Mouse (Mus musculus) c-Kit-positive CD71-positive TER-119-positive erythroid progenitor cells, embryonic 14.5 days (primary cell): ENCODE results near the gene Rbm6.
A peak's percentile ranks its signal among the peaks of the same experiment; 100 is the strongest.

Source experiments
- DNase-seq: peaks from one replicate; pipeline ENCODE4 v3.0.0-alpha.2; 2013; ENCODE audit warnings: low spot score

Rbm6 gene

DNA sequence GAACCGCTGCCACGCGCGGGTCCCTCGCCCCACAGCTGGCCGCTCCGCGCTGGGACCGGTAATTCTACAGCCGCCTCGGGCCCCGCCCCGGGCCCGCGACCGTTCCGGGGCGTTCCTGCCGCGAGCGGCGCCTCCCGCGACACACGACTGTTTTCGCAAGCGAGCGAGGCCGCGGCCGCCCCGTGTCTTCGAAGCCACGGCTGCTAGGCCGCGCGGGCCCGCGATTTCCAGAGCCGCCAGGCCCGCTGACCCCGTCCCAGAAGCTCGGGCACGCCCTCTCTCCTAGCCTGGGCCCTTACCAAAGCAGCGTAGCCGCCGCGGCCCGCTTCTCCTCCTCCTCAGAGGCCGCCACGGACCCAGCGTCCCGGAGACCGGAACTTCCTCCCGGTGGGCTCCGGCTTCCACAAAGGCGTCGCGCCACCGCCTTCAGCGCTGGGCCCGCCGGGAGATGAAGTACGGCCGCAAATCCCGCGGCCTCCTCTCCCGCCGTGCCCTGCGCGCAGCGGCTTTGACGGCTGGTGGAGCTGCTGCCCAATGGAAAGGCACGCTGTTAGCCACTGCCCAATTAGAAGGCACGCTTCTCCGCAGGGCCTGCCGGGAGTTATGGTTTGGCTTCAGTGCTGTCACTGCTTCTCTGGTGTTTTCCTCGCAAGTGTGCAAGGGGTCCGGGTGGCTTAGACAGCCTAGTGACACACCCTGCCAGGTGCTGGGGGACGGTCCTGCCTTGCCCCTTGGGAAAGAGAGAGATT lies 513 bp downstream of the Rbm6 start:
- peak; percentile 93 for DNase-seq

GRCm38 (mm10) chr9:107866081-107866480 lies 7.0 kb downstream of the Rbm6 start:
- no peak for DNase-seq

GRCm38 (mm10) chr9:107864493-107864892 lies 8.5 kb downstream of the Rbm6 start:
- DNase-seq = no peak

- DNase-seq = peak; percentile 7
Measured at GRCm38 (mm10) chr9:107858343-107858742, 14.7 kb downstream of the Rbm6 start.

- DNase-seq = no peak
Measured at GRCm38 (mm10) chr9:107848922-107849321, 24.1 kb downstream of the Rbm6 start.

DNA sequence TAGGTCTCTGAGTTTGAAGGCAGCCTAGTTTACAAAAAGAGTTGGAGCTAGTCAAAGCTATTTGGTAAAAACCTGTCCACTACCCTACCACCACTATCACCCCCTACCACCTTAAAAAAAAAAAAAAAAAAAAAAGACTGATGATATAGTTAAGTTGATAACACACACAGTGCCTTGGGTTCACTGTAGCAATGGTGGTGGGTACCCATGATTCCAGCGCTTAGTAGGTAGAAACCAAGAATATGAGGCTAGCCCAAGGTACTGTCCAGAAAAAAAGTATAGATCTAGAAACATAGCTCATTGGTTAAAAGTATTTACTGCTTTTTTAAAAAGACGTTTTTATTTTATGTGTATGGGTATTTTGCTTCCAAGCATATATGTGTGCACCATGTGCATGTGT lies 30.3 kb downstream of the Rbm6 start:
- no peak for DNase-seq

- no peak for DNase-seq
Measured at GRCm38 (mm10) chr9:107838869-107839268, 34.2 kb downstream of the Rbm6 start.

DNA sequence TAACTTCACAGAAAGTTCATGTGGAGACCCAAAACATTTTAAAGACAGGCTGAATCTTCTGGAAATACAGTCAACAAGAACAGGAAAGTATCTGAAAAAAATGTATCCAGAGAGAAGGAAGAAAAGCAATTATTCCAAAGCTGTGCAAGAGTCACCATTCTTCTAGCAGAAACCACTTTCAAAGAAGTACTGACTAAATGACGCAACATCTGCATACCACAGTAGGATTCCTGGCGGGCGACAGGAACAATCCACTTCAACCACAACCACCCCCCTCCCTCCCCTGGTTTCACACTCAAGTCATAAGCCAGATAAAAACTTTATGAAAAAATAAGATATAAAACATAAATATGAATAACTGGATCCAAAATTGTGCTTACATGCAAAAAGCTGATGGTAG lies 39.2 kb downstream of the Rbm6 start:
- no peak for DNase-seq

GRCm38 (mm10) chr9:107831765-107832164 lies 41.3 kb downstream of the Rbm6 start:
- DNase-seq = no peak

DNA sequence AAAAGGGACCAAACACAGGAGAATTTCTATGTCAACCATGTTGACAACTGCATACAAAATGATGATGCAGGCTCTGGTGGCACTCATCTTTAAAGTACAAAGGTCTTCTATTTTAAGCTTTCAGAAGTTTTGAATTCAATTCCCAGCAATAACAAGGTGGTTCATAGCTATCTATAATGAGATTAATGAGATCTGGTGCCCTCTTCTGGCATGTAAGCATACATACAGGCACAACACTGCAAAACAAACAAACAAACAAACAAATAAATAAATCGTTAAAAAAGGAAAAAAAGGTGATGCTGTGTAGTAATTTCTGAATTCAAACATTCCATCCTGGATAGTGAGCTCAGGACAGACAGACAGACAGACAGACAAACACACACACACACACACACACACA lies 60.9 kb downstream of the Rbm6 start:
- DNase-seq = no peak

GRCm38 (mm10) chr9:107810985-107811384 lies 62.1 kb downstream of the Rbm6 start:
- no peak for DNase-seq

DNA sequence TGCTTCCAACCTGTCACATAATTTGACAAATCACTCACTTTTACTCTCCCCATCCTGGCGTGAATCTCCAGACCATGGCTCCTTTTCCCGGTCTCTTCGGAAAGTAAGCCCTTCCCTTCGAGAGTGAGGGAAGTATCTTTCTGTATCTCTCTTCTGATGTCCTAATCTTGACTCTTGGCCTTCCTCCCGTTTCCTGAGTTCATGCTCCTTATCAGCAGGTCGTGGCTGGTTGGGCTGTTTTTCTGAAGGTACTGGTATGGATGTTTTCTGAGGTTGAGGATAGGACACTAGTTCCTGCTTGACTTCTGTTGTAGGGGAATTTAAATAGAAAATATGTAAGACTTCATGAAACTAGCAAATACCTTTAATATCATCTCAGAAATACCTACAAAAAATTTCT lies 81.3 kb downstream of the Rbm6 start:
- no peak for DNase-seq

GRCm38 (mm10) chr9:107782536-107783203 lies 90.4 kb downstream of the Rbm6 start:
- no peak for DNase-seq

DNA sequence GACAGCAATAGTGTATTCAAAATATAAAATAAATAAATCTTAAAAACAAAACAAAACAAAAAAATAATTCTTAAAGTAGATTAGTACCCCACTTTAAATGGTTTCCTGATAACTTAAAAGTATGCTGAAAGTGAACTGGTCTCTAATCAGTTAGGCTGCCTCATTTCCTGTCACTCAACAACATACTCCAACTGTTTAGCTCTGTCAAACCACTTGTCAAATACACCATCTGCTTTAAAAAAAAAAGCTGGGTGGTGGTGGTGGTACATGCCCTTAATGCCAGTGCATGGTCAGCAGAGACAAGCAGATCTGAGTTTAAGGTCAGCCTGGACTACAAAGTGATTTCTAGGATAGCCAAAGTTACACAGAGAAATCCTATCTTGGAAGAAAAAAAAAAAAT lies 96.2 kb downstream of the Rbm6 start:
- DNase-seq = no peak

DNA sequence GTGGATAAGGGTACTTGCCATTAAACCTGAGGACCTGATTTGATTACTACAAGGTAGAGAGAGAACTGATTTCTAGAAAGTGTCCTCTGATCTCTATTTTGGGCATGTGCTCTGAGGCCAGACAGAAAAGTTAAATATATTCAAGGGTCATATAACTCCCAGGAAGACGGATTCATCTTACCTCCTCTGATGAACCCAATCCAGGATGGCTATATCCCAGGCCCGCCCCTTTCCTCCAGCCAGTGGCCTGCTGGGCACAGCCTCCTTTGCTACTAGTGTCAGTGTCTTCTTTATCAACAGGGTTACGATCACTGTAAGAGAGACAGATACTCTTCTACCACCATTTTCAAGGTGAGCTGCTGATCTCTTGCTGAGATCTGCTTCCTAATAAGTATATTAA lies 98.6 kb downstream of the Rbm6 start:
- no peak for DNase-seq

DNA sequence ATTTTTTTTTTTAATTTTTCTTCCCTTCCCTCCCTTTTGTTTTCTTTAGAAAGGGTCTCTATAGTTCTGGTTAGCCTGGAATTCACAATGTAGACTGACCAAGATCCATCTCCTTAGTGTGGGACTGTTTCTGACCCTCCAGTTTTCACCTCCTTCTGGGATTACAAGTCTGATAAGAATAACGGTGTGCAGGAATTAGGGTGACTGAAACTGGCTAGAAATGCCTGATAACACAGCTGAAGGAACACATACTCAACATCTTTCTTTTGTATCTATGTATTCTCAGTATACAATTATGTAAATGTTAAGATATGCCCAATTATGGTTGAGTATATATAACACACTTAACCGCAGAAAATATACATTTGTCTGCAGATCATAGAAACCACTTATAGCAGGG lies 101.3 kb downstream of the Rbm6 start:
- DNase-seq = peak; percentile 29

GRCm38 (mm10) chr9:107770374-107771290 lies 102.4 kb downstream of the Rbm6 start, which contains the start of gene Rbm5:
Gene Rbm5, minus strand, starts transcription at chr9:107770996.
- peak; percentile 88 for DNase-seq

DNA sequence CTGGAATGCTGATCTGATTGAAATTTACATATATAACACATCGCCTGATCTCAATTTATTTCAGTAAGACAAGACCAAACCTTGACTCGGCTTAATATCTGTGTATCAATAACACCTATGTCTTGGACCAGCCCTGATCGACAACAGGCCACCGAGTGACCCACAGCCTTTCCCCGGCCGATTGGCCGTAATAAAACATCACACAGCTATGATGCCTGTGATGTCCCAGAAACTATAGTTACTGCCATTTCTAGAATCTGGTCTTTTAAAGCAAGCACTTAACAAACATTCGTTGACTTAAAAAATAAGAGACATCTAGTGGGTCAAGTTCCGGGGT lies 103.0 kb downstream of the Rbm6 start:
- DNase-seq = no peak

DNA sequence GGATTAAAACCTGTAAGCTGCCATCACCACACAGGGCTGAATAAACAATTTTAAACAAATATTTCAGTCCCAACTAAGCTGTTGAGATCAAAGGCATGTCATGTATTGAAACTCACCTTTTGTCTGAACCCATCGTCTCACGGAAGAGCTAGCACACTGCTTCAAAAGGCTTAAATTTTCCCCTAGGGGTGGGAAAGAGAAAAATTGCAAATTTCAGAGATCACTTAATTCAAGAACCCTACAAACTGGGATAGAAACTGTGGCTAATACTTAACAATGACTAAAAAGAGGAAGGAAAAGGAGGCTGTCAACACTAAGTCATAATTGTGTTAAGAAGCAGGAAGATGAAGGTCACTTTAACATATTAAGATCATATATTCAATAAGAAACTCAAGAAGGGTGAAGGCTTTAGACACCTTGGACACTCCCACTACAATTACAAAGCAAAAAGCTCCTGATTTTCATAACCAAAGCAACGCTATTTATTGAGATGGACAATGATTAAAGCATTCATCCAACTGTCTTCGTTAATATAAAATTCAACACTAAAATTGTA lies 103.5 kb downstream of the Rbm6 start:
- DNase-seq = peak; percentile 27

DNA sequence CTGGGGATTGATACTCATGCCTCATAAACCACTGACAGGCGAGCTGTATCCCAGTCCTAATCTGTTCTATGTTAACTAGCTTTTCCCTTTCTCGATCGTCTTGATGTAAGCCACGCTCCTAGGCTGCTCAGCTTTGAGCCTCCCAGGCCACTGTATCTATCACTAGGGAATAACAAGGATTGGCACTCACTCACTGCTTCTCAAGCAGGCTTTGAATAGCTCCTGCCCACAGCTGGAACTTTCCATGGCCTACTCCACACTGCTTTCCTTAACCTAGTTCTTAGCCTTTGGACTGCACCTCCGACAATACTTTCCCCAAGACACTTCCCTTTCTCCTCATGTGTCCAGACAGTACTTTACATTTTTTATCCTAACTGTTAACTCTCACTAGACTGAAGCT lies 104.2 kb downstream of the Rbm6 start:
- DNase-seq = no peak

- no peak for DNase-seq
Measured at GRCm38 (mm10) chr9:107759593-107759992, 113.4 kb downstream of the Rbm6 start.

GRCm38 (mm10) chr9:107750378-107750777 lies 122.7 kb downstream of the Rbm6 start:
- DNase-seq = no peak
